Mouse (Mus musculus): ENCODE results near the gene Pde7b.
A peak's percentile ranks its signal among the peaks of the same experiment; 100 is the strongest.

Pde7b gene

DNA sequence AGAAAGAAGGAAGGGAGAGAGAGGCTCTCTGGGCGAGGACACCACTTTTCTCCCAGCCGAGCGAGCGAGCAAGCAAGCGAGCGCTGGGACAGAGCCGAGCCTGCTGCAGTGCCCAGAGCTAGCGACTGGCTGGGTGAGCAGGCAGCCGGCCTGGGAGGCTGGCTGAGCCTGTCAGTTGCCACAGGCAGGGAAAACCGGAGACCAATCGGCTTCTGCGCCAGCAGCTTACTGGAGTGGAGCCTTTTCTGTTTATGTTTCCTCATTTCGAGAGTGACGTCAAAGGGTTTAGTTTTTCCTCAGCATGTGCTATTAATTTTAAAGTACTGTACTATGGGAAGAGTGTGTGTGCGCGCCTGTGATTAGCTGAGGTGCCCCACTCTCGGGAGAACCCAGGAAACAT lies at the start of gene Pde7b:
Pde7b (minus strand) TSS at position 173 of the 400 bp plus-strand sequence.
- peak; percentile 23 for DNase-seq

DNA sequence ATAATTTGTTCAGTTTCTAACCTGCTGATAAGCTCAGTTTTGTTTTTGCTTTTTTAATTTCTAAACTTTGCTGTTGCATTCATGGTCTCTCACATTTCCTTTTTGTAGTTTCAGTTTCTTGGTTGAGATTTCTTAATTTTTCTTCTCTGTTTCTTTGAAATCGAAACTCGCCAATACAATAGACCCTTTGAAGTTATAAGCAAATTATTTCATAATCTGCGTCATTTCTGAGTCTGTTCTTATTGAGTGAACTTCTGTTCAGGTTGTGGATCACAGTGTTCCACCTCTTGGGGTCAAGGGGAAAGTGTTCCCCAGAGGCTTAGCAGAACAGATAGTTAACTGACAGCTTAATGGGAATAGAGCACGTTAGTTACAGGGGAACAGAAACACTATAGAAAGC lies 47.2 kb upstream of the Pde7b start:
- no peak for DNase-seq

DNA sequence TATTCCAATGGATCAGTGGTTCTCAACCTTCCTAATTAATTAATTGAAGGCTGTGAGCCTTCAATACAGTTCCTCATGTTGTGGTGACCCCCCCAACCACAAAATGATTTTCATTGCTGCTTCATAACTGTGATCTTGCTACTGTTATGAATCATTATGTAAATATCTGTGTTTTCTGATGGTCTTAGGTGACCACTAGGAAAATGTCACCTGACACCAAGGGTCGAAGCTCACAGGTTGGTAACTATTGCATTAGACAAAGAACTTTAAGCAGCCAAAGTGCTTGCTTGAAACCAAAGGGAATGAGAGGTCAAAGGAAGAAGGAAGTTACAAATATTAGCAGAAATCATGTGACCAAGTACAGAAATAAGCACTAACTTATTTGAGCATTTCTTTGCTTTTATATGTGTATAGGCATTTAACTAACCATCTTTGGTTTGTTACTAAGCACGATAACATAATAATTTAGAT lies 45.6 kb upstream of the Pde7b start:
- no peak for DNase-seq

DNA sequence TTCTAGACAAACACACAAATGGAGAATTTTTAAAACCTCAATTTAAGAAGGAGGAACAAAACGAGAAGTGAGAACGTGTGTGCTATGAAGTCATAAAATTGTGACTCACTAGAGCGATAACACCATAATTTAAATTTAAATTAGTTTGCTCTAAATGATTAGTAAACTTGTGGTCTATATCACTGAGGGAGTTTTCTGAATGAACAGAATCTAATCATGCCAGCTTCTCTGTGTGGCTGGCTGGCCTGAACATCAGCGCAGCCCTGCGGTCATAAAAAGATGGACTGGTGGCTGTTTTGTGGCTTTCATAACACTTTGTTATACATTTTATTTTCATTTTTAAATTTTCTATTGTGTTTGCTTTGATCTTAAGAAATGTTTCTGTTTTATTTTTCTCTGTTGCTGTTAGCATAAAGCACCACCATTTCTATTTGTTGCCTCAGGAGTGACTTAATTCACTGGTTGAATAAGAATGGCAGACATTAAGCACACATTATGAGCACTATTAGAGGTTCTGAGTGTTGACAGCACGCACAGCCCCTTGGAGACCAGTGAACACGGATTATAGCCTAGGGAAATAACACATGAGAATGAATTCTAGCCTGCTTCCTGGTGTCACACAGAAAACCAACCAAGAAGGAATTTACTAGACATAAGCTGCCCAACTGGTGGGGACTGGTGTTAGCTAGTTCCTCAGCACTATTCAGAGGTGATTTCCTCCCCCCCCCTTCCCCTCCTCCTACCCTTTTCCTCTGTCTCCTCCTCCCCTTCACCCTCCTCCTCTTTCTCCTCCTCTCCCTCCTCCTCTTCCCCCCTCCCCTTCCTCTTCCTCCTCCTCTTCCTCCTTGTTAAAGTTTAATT lies 44.9 kb upstream of the Pde7b start:
- no peak for DNase-seq

DNA sequence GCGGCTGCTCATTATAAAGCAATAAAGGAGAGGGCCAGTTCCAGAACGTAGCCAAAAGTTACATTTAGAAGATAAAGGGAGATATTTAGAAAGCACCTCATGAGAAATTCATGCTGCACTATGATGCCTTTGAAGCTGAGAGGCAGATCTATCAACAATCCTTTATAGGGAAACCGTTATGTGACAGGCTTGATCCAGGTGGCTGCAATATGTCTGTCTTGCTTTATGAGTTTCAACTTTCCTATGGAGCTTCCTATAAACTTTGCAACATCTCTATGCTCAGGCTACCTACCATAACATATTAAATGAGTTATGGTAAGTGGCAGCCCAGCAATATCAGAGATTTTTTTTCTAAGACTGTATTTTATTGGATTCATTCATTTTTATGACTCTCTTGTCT lies 39.5 kb upstream of the Pde7b start:
- DNase-seq: no peak

DNA sequence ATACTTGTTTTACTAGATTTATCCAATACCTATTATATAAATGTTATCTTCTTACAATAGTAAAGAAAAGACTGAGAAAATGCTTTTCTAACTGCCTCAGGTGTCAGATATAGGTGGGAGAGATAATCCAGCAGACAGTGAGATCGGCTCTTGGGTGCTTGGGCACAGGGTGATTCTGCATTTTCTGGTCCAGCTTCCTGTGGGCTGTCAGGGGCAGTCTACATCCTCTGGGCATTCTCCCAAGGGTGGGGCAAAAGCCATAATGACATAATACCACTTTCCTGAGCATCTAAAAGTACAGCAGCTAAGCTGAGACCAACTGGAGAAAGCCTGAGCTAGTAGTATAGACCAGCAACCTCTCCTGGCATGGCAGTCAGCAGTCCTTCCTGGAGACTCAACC lies 34.1 kb upstream of the Pde7b start:
- DNase-seq: no peak

DNA sequence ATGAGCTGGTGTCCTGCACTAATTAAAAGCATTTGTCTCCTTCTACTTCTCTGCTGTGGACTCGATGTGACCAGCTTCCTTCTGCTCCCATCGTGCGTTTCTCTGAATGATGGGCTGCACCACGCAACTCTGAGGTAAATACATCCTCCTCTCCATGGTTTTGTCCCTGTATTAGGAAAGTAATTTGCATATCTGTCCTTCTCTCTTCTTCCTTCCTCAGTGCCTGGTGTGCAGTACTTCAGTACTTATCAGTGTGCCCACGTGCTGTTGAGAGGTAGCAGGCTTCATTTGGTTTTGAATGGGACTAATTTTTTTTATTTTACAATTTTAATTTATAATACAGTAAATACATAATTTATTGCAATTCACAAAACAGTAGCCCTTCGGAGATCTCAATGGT lies 33.4 kb upstream of the Pde7b start:
- no peak for DNase-seq

DNA sequence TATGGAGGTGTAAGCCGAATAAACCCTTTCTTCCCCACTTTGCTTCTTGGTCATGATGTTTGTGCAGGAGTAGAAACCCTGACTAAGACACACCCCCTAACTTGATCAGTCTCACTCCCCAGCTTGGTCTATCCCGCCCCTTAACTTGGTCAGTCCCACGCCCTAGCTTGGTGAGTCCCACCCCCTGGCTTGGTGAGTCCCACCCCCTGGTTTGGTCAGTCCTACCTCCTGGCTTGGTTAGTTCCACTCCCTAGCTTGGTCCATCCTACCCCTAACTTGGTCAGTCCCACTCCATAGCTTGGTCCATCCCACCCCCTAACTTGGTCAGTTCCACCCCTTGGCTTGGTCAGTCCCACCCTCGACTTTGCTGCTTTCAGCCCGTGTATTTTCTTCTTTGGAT lies 31.3 kb upstream of the Pde7b start:
- no peak for DNase-seq

DNA sequence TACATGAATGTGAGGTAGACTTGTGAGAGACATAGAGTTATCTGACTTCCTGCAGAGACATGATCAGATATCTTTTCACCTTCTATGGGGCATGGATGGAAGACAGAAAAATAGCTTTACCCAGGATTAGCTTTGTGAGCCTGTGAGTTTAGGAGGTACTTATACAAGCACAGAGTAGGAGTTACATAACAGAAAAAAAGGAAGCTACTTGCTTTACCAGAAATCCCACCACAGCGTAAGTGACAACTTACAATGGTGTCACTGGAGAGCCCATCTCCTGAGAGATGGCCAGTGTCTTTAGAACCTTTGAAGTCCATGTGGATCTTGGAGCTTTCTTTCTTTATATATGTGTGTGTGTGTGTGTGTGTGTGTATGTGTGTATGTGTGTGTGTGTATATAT lies 28.0 kb upstream of the Pde7b start:
- DNase-seq: no peak

DNA sequence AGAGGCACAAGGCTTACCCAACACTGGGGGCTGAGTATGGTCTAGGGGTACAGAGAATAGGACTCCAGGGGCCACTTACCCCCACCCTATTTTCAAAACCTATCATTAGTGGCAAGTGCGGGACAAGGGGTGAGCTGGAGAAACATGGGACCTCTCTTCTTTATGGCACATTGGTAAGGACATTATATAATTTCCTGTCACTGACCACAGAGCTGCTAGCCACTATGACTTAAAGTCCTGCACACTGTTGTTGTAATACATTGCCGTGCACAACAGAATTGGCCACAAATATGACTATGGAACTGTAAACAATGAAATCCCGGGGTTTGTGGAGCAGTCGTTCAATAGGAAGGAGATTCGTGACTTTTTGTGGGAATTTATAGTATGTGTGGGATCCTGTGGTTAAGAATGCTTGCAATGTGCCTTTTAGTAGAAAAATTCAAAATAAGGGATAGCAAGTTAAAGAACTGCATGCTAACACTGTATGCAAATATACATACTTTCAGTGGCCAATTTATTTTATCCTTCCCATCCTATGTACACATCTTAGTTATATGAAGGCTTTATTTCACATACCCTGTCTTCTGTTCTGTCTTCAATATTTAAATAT lies 25.9 kb upstream of the Pde7b start:
- no peak for DNase-seq

DNA sequence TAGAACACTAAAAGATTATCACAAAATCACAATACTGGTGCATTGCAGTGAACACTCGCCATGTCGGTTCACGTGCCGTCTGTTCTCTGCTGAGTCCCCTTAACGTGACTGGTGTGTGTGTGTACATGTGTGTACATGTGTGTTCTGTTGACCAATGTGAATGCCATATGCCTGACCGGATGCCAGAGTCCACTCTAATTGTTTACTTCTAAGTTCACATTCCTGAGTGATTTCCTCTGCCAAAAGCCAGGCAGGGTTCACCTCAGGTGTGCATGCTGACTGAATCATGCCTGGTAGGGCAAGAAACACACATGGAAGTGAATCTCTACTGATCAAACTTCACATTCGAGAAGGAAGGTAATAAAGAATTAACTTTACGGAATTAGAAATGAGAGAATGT lies 24.1 kb upstream of the Pde7b start:
- DNase-seq: no peak

DNA sequence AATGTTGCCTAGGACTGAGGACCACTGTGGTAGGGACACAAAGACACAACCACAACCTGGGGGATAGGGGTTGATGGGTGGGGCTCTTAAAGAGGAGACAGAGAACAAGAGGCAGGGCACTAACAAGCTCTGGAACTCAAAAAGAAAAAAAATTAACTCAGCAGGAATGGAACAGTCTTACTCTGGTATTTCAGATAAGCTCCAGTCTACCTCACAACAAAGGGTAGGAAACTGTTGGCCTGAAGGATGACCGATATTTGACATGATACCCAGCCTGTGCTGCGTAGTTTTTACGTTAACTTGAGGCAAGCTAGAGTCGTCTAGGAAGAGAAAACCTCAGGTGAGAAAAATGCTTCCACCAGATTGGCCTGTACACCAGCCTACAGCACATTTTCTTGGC lies 22.4 kb upstream of the Pde7b start:
- no peak for DNase-seq

DNA sequence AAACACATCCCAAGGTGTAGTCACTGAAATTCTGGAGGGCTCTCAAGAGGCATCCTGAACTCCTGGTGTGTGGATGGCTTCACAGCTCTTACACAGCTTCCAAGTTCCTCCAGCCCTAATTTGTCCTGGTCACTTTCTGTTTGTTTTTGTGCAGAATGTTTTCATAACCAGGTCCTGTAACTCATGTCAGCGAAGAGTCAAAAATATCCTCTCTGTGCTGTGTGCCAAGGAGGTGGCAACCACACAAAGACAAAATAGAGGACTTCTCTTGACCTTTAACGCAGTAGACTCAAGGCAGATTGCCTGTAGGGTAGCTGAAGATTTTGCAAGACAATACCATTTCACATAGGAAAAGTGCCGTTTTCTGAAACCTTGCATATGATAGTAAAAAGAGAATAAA lies 14.9 kb upstream of the Pde7b start:
- DNase-seq: no peak

DNA sequence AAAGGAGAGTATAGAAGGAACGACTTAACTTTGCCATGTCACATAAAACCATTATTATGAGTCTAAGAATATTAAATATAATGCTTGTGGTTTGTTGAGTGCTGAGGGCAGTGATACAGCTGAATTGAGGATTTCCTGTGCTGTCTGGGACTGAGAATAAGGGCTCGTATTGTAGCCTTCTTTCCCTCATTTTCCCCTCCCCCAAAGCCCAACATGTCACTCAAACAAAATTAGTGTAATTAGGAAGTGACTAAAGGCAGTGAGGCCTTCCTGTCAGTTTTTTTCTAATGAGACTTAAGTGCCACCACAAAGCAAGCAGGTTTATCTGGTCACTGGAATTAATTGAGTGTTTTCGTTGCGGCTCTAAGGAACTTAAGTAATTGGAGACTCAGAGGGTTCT lies 12.3 kb upstream of the Pde7b start:
- no peak for DNase-seq

DNA sequence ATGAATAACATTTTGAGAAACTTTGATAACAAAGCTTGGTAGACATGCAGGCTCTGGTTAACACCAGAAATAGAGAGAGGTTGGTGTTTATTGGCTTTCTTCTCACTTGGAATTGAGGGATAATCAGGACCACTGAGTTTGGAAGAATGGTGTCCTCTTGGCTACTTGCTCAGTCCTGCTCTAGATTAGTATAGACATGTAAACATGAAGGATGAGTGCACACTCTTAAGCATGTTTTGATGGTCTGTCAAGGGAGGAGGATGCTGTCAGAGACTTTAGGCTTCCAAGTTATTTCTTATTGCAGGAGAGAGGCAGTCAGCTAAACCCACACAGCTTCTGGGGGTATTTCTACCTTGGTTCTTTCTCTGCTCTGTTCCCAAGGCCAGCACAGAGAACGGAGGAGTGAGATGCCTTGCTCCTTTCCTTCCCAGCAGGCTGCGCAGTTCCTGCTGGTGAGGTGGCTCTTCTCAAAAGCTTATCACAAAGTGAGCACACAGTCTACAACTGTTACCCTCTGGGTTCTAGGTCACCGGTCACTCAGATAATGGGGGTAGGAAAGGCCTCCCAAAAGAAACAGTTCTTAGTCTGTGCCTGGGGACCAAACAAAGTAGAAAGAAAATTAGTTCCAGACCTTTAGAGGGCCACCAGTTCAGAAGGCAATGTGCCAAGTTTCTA lies 11.0 kb upstream of the Pde7b start:
- DNase-seq: no peak

DNA sequence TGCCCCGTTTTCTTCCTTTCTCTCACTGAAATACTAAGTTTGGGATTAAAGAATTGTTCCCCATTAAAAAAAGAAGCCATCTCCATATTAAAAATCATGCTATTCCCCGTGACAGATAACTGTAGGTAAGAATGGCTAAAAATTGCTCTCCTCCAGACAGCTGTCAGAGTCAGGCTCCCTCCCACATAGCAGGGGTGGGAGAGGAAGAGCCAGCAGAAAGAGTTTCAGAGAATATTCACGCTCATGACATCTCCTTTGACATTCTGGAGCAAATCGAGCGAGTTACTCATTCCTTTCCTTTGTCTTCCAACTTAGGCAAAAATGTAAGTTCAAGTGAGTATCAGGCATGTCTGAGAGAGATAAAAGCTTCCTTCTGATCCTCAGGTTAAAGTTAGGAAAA lies 8.7 kb upstream of the Pde7b start:
- no peak for DNase-seq

DNA sequence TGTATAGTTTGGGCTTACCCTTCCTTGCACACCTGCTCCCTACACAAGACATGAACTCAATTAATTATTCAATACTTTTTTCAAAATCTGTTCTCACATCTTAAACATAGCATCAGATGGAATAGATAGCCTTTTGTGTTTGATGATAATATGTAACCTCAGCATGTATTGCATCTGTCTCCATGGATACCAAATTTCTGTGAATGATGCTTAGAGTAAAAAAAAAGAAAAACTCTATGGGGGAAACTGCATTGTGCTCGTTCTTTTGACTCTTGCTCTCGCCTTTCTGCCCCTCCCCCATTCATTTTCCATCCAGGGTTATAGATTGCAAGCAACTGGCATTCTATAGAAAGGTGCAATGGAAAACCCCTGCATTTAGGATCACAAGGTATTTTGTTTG lies 7.3 kb upstream of the Pde7b start:
- DNase-seq: no peak

DNA sequence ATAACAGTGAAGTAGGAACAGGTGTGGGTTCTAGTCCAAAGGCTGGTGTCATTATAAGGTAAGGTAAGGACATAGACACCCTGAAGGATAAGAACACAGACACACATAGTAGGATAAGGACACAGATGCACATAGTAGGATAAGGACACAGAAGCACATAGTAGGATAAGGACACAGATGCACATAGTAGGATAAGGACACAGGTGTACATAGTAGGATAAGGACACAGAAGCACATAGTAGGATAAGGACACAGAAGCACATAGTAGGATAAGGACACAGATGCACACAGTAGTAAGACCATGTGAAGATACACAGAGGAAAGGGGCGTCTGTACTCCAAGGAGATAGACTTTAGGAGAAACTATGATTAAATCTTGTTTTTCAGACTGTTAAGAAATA lies 5.2 kb upstream of the Pde7b start:
- no peak for DNase-seq

DNA sequence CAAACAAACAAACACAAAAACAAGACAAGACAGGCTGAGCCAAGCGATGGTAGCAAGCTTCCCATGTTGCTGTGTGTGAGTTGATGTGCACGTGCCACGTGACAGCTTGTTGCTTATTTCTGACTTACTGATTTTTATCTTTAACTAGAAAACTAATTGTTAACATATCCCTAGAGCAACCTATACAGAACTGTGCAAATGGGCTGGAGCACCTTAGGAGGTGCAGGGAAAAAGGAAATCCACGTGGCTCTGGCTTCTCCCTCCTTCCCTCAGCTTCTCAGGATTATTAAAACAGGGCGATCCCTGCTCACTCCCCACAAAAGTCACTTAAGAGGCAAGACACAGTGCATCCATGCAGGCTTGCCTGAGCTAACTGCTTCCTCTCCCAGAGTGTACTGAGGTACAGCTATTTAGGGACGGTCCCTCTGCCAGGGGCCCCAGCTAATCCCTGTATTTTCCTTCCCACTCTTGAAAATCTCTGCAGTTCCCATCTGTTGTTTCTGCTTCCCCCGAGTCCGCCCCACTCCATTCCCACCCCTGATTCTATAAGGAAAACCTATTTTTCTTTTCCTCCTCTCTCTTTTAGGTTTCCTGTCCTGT lies 606 bp upstream of the Pde7b start:
- DNase-seq: no peak

DNA sequence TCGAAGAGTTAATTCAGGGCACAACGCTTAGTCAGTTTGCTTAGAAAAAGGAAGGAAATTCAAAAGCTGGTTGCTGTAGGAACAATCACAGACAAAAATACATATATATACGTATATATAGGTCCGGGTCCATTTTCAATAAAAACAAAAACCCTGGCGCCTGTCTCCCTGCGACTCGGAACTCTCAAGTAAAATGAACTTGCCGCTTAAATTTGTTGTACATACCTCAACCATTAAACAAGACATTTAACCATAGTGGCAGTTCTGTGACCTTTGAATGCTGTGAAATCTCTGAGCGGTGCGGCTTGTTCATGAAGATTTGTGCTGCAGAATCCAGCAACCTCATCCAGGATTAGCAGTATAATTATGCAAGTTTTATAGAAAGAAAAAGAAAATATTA lies 427 bp downstream of the Pde7b start:
- DNase-seq: no peak

DNA sequence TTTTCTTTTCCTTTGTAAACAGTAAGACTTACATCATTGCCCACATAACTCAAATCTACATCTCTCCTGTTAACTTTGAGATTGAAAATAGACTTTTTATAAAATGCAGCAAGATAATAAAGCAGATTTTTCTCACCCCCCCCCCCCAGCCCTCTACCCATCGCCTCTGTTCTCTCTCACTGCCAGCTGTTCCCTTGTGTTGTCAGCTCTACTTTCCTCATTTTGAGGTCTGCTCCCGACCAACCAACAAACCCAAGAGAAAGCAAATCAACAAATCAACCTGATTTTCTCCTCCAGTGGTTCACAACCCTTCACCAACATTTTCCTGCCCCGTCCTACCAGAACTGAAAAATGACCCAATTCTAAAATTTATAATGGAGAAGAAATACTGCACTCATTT lies 916 bp downstream of the Pde7b start:
- no peak for DNase-seq

DNA sequence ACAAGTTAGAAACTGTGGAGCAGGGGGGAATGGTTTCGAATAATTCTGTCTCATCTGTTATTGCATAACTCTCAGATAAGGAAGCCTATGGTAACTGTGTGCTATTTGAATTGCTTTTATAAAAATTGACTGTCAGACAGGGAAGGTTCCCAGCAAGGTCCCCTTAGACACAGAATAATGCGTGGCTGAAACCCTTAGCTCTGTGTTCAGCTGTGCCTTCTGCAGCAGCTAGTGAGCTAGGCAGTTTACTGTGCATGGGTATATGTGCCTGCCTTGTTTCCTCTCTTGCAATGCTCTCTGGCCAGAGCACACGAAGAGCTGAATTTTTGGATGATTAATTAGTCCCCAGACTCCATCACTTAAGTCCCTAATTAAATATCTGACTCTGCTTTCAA lies 1.4 kb downstream of the Pde7b start:
- no peak for DNase-seq

DNA sequence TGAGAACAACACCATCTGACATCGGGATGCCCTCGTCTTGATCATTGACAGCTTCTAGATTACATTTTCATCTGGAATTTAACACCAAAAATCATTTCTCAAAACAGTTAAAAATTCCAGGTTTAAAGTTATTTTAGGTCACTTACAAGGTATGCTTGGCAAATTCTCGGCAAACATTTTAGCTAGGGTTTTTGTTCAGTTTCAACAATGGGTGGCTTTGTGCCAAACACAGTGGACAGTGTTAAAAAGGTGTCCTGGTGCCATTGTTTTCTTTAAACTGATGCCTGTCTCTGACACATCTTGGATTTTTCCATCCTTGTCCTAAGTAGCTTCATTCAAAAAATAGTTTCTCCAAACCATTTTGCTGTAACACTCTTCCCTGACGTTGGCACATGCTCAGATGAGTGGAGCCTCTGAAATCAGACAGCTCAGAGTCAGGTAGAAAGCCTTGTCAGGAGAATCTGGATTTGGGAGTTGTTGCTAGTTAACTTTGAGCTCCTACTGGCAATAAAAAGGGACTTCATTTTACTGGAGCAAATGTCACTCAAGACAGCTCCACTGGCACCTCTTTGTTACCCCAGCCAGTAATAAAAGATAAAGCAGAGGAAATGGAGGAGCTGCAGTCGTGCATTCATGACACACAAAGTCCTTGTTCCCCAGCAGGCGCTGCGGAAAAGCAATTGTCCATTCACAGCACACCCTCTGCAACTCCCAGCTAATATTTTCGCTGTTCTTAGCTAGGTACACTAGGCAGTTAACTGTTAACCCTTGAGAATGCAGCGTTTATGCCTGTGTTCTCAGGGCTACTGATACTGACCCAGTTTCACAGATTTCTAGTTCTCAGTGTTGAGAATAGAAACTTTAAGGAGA lies 2.0 kb downstream of the Pde7b start:
- DNase-seq: no peak

Measured in cerebellum, adult 9-10 months (tissue).